Mouse (Mus musculus) liver, embryonic 15.5 days (tissue): ENCODE data around the gene Arid4a. TPM values are rescaled to one million over a fixed set of nuclear protein-coding genes. Genes with fewer than 3 reads are reported as not detected.
A peak's percentile ranks its signal among the peaks of the same experiment; 100 is the strongest.

ENCODE experiments used
- ATAC-seq: fragments of 200-750 bp; cut with Nextera tagmentation; 2 replicates; pipeline ENCODE4 v1.8.0; 2017; ENCODE audit warnings: moderate number of reproducible peaks, mild to moderate bottlenecking, moderate library complexity; ENCODE audit not compliant: insufficient read depth
- H3K27ac ChIP-seq: fragments of 300-500 bp; sonication (generic); replicated peaks from 2 replicates; pipeline ENCODE4 v1.5.1; 2015; ENCODE audit warnings: mild to moderate bottlenecking, inconsistent platforms
- H3K27me3 ChIP-seq: fragments of 300-500 bp; sonication (generic); 2 replicates; pipeline ENCODE4 v1.6.1; 2015; ENCODE audit warnings: mild to moderate bottlenecking, inconsistent platforms
- H3K36me3 ChIP-seq: fragments of 300-500 bp; sonication (generic); replicated peaks from 2 replicates; pipeline ENCODE4 v1.6.1; 2015; ENCODE audit warnings: moderate library complexity, mild to moderate bottlenecking, inconsistent platforms
- H3K4me1 ChIP-seq: fragments of 300-500 bp; sonication (generic); replicated peaks from 2 replicates; pipeline ENCODE4 v1.6.1; 2015; ENCODE audit warnings: inconsistent platforms
- H3K4me2 ChIP-seq: fragments of 300-500 bp; sonication (generic); 2 replicates; pipeline ENCODE4 v1.6.1; 2015; ENCODE audit warnings: moderate library complexity, mild to moderate bottlenecking, inconsistent platforms
- H3K4me3 ChIP-seq: fragments of 300-500 bp; sonication (generic); replicated peaks from 2 replicates; pipeline ENCODE4 v1.5.1; 2015; ENCODE audit warnings: mild to moderate bottlenecking, inconsistent platforms
- H3K9ac ChIP-seq: fragments of 300-500 bp; sonication (generic); 2 replicates; pipeline ENCODE4 v1.6.1; 2015; ENCODE audit warnings: moderate library complexity, mild to moderate bottlenecking, inconsistent platforms
- H3K9me3 ChIP-seq: fragments of 300-500 bp; sonication (generic); replicated peaks from 2 replicates; pipeline ENCODE4 v1.6.1; 2016; ENCODE audit warnings: inconsistent platforms
- WGBS: fragments of 180-500 bp; shearing (Covaris S2); methylation state at CpG from one replicate; pipeline ENCODE4 v1.1.7; 2015; ENCODE audit warnings: mixed read lengths; ENCODE audit not compliant: insufficient replicate concordance; 5-methylcytosine and 5-hydroxymethylcytosine counted together
- polyA plus RNA-seq: library from polyadenylated mRNA; unstranded; fragments of >200 nt; fragmentation: Nextera tagmentation; extraction: Ambion mirVana; gene quantifications from 2 replicates; pipeline ENCODE4 v1.2.1, GENCODE M21; 2015

Gene Arid4a
- polyA plus RNA-seq, 1 experiment from 2014 or later = 20.8 TPM

DNA sequence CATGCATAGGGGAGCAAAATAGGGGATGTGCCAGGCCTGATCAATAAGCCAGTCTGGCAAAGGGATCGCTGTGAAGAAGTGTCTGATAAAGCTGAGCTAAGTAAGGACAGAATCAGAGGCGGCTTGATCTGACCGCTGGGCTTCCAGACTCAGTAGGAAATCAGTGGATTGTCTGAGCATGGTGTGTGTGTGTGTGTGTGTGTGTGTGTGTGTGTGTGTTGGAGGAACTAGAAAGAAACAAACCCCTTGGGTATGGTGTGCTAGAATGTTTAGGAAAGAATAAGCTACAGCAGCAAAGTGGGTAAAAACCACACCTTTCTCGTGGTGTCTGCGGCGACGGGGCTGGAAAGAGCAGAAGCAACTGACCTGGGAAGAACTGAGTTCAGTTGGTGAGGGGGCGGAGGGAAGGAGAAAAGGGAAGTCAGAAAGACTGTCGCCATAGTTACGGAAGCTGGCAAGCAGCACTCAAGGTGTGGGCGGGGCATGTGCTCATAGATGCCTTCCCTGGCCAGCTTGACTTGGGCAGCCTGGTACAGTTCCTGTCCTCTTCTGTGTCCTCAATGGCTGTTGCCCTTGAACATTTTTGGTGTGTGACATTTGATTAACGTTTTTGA is 98.0 kb downstream of the Arid4a start:
- no peaks in the 10 kb centered on the region for H3K36me3 ChIP-seq
- no peak overlapping the region for H3K9ac ChIP-seq
- H3K9me3 ChIP-seq = no peaks in the 10 kb centered on the region
- 0 out of 2 replicates have a peak, but pooled peaks have one; percentile 18 for ATAC-seq
- no peak overlapping the region for H3K27ac ChIP-seq
- no peak overlapping the region for H3K4me3 ChIP-seq
- 16% methylated on average over 12 of the region's 12 CpGs for WGBS
- H3K4me2 ChIP-seq = peak overlapping the region; percentile 43
- H3K4me1 ChIP-seq = peaks cover 19% of the 10 kb centered on the region
- peaks cover 6% of the 10 kb centered on the region for H3K27me3 ChIP-seq

DNA sequence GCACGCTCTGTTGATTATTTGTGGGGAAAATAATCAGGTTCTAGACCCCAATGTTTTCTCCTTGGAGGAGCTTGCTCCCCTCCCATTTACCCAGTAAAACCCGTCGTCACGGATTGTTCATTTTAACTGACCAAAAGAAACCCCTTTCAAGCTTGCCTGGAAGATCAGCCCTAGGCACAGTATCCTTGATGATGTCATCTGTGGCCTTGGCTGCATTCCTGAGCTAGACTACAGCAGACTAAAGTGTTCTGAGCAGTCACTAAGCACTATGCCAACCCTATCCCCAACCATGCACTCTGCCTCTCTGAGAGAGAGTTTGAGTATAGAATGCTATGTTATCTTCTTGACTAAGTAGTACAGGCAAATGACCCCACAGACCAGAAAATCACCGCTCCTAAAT is 100.6 kb downstream of the Arid4a start:
- no peaks in the 10 kb centered on the region for H3K36me3 ChIP-seq
- H3K27me3 ChIP-seq = peaks cover 2% of the 10 kb centered on the region
- 72% methylated on average over 5 of the region's 5 CpGs for WGBS
- H3K4me1 ChIP-seq = peaks cover 15% of the 10 kb centered on the region
- H3K4me2 ChIP-seq = no peak overlapping the region
- H3K4me3 ChIP-seq = no peak overlapping the region
- H3K9me3 ChIP-seq = no peaks in the 10 kb centered on the region
- ATAC-seq = no peak
- no peak overlapping the region for H3K9ac ChIP-seq
- no peak overlapping the region for H3K27ac ChIP-seq

DNA sequence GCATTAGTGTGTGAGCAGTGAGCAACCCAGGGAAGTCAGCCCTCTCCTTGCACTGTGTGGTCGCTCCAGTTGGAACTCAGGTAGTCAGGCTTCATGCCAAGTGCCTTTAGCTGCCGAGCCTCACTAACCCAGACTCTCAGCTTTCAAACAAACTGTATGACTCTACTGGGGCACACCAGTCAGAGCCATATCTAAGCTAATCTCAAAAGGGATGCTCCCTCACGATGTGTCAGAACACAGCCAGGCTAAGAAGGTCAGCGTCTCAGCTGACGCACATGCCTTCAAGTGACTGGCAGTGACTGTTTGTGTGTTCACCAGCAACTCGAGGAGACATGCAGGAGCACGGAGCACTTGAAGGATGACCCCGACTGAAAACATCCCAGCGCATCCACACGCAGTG is 106.9 kb downstream of the Arid4a start:
- Histone ChIP-seq H3K27ac (no peak overlapping the region), H3K4me3 (no peak overlapping the region)
- WGBS = 76% methylated on average over 10 of the region's 10 CpGs

DNA sequence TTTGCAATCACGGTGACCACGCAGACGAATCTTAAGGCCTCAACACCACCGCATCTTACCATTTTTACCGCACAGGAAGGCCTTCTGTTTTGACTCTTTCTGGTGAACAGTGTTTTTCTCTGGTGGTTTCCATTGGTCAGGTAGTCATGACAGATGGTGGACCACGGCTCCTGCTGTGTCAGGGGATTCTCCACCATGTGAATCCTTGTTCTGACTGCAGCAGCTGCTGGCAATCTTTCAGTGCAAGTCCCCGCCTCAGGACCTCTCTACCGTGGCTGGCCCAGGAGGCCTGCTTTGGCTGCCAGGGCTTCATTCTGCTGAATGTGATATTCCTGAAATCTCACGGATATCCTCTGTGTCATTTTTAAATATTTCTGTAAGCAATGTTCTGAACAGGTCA is 107.5 kb downstream of the Arid4a start:
- Histone ChIP-seq H3K9ac (no peak overlapping the region), H3K27me3 (no peaks in the 10 kb centered on the region), H3K4me1 (no peaks in the 10 kb centered on the region), H3K36me3 (peaks cover 39% of the 10 kb centered on the region), H3K9me3 (no peaks in the 10 kb centered on the region), H3K4me3 (no peak overlapping the region), H3K4me2 (no peak overlapping the region), H3K27ac (no peak overlapping the region)
- WGBS = 82% methylated on average over 9 of the region's 9 CpGs
- no peak for ATAC-seq

More for the DNA sequence above, 106.9 kb downstream of the Arid4a start:
- no peak overlapping the region for H3K9ac ChIP-seq
- no peak for ATAC-seq
- no peaks in the 10 kb centered on the region for H3K9me3 ChIP-seq
- no peak overlapping the region for H3K4me2 ChIP-seq
- peaks cover 37% of the 10 kb centered on the region for H3K36me3 ChIP-seq
- no peaks in the 10 kb centered on the region for H3K4me1 ChIP-seq
- no peaks in the 10 kb centered on the region for H3K27me3 ChIP-seq

DNA sequence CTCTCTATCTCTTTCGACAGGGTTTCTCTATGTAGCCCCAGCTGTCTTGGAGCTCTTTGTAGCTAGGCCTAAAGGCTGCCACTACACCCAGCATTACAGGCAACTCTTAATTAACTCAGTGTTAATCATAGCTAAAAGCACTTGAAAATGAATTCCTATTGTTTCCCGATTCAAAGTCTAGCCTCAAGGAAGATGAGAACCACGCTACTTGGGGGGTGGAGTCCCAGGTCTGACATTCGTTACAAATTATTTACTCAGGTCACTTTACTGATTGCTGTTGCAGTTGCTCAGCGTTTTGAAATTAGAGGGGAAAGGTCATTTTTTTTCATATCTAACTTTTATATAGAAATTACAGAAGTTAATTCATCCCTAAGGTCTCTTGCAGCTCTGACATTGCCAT is 119.8 kb downstream of the Arid4a start:
- no peak overlapping the region for H3K27ac ChIP-seq
- ATAC-seq = no peak
- WGBS = 14% methylated on average over 5 of the region's 5 CpGs
- H3K4me3 ChIP-seq = peak overlapping the region; percentile 94
- H3K36me3 ChIP-seq = peaks cover 37% of the 10 kb centered on the region
- no peaks in the 10 kb centered on the region for H3K27me3 ChIP-seq
- peak overlapping the region; percentile 91; the same call in 1 of the 2 replicates for H3K9ac ChIP-seq
- H3K9me3 ChIP-seq = no peaks in the 10 kb centered on the region
- peaks cover 27% of the 10 kb centered on the region for H3K4me1 ChIP-seq
- H3K4me2 ChIP-seq = peak overlapping the region; percentile 99

DNA sequence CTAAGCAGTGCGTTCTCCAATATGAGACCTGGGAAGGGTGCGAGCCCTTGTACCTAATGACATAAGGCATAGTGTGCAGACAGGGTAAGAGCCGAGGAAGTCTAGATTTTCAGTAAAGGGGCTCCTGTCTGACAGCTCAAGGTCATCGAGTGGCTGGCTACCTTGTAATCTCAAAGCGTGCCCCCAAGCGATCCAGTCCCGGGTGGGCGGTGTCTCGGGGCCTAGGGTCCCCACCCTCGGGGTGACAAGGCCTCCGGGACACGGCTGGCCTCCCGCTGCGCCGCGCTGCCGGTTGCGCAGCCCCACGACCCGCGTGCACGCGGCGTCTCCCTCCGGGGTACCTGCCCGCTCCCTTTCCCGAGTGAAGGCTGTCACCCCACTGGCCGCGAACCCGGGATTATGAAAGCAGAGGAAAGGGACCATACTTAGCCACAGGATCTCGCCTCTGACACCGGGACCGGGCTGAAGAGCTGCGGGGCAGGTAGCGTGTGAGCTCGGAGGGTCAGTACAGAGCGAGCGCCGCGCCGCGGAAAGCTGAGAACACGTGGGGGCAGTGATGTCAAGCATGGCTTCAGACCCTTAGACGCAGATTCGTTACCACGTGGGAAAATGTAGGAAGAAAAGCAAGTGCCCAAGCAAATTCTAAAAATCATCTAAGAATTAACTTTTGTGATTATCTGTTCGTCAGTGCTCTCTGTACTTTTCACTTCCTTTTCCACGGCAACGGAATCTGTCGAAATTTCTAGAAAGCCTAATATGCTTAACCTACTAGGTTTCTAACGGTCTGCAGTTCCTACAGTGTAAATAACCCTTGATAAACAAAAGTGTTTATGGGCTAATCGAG is 120.6 kb downstream of the Arid4a start, which contains the start of the genes Timm9 and 2700049A03Rik:
Gene Timm9, minus strand, starts transcription at position 555 of the 844 bp plus-strand sequence.
Gene 2700049A03Rik, plus strand, starts transcription at position 719 of the 844 bp plus-strand sequence.
- WGBS = under 1% methylated on average over 52 of the region's 52 CpGs

DNA sequence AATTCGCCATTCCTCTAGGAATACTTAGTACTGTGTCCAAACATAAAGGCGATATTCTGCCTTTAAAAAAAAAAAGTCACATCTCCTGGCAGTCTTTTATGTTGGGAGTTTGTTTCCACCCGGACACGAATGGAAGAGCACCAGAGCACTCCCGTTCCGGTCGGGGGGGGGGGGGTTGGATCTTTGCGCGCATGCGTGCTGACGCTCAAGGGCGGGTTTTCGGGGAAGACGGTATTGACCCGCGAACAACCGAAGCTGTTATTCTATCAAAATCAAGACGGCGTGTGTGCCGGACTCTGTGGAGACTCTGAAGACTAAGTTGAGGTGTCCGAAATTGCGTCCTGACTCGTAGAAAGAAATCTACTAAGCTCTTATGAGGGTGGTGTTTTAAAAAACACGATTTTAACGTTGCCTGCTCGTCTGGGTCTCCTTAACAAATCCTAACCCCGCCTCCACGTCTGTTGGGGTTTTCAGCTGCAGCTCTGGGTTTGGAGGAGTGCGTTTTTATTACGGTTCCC is 121.2 kb downstream of the Arid4a start:
- H3K4me3 ChIP-seq = peak overlapping the region; percentile 94
- peak; percentile 86 for ATAC-seq
- H3K9ac ChIP-seq = peak overlapping the region; percentile 91
- H3K4me1 ChIP-seq = peaks cover 27% of the 10 kb centered on the region
- peak overlapping the region; percentile 84 for H3K27ac ChIP-seq
- no peaks in the 10 kb centered on the region for H3K9me3 ChIP-seq
- peaks cover 37% of the 10 kb centered on the region for H3K36me3 ChIP-seq
- no peaks in the 10 kb centered on the region for H3K27me3 ChIP-seq
- under 1% methylated on average over 30 of the region's 30 CpGs for whole genome bisulfite sequencing
- peak overlapping the region; percentile 99 for H3K4me2 ChIP-seq

More for the DNA sequence above, 120.6 kb downstream of the Arid4a start, which contains the start of the genes Timm9 and 2700049A03Rik:
- H3K4me1 ChIP-seq = peaks cover 27% of the 10 kb centered on the region
- H3K36me3 ChIP-seq = peaks cover 37% of the 10 kb centered on the region
- peak within 1 kb of the TSS; percentile 84 for H3K27ac ChIP-seq
- H3K9me3 ChIP-seq = no peaks in the 10 kb centered on the region
- peak within 1 kb of the TSS; percentile 94 for H3K4me3 ChIP-seq
- ATAC-seq = peak; percentile 86
- no peaks in the 10 kb centered on the region for H3K27me3 ChIP-seq
- peak within 1 kb of the TSS; percentile 99 for H3K4me2 ChIP-seq
- peak within 1 kb of the TSS; percentile 91 for H3K9ac ChIP-seq

DNA sequence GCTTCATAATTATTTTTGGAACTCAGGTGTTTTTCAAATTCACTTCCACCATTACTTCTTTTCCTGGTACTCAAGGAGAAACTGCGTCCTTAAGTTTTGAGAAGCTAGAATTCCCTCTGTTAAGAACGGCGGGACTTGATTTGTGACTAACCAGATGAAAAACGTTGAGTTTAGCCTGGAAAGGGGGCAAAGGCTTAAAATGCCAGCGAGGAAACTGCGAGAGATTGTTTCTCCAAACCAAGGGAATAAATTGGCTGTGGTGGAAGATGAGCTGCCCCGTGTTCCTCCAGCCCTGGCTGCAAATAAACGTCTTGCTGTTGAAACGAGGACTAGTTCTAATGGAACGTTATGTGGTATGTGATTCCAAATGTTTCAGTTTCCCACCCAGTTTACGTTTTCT is 121.9 kb downstream of the Arid4a start:
- Histone ChIP-seq H3K9ac (peak overlapping the region; percentile 67), H3K36me3 (peaks cover 37% of the 10 kb centered on the region), H3K4me3 (peak overlapping the region; percentile 94), H3K4me1 (peaks cover 27% of the 10 kb centered on the region), H3K4me2 (peak overlapping the region; percentile 99), H3K27ac (peak overlapping the region; percentile 84), H3K27me3 (no peaks in the 10 kb centered on the region), H3K9me3 (no peaks in the 10 kb centered on the region)
- ATAC-seq = no peak
- WGBS = 2% methylated on average over 11 of the region's 11 CpGs

DNA sequence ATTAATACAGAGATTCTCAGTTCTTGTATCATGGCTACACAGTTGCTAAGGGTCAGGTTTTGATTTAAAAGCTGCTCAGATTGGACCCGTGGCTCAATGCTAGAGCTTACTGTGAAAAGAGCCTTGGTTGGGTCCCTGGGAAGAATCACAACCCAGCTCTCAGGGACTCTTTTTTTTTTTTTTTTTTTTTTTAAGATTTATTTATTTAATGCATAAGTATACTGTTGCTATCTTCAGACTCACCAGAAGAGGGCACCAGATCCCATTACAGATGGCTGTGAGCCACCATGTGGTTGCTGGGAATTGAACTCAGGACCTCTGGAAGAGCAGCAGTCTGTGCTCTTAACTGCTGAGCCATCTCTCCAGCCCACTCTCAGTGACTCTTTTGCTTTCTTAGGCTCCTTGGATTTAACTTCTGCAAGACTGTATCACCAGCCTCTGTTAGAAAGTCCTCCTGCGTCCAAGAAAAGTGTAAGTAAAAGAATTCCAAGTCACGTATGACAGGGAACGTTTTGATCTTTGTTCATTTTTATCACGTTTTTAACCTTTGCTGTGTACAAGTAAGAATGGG is 123.6 kb downstream of the Arid4a start:
- H3K4me2 ChIP-seq = no peak overlapping the region
- H3K27me3 ChIP-seq = no peaks in the 10 kb centered on the region
- no peak overlapping the region for H3K4me3 ChIP-seq
- H3K27ac ChIP-seq = no peak overlapping the region
- H3K9me3 ChIP-seq = no peaks in the 10 kb centered on the region
- peaks cover 27% of the 10 kb centered on the region for H3K4me1 ChIP-seq
- ATAC-seq = no peak
- H3K36me3 ChIP-seq = peaks cover 40% of the 10 kb centered on the region
- H3K9ac ChIP-seq = no peak overlapping the region
- 70% methylated on average over 5 of the region's 5 CpGs for WGBS

DNA sequence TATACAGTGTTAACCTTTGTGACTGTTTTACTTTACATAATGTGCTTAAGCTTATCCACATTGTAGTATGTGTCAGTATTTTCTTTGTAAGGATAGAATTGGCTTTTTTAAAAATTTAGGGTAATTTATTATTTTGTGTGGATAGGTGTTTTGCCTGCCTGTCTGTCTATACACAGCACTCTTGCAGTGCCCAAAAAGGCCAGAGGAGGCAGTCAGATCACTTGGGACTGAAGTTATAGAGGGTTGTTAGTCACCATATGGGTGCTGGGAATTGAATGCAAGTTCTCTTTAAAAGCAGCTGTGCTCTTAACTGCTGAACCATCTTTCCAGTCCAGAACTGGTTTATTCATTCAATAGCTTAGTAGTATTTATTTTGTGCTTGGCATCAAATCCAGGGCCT is 125.4 kb downstream of the Arid4a start:
- peaks cover 15% of the 10 kb centered on the region for H3K4me1 ChIP-seq
- no peaks in the 10 kb centered on the region for H3K9me3 ChIP-seq
- no peak overlapping the region for H3K9ac ChIP-seq
- H3K4me3 ChIP-seq = no peak overlapping the region
- H3K4me2 ChIP-seq = no peak overlapping the region
- no peaks in the 10 kb centered on the region for H3K27me3 ChIP-seq
- H3K36me3 ChIP-seq = peaks cover 50% of the 10 kb centered on the region
- ATAC-seq = no peak
- no peak overlapping the region for H3K27ac ChIP-seq

DNA sequence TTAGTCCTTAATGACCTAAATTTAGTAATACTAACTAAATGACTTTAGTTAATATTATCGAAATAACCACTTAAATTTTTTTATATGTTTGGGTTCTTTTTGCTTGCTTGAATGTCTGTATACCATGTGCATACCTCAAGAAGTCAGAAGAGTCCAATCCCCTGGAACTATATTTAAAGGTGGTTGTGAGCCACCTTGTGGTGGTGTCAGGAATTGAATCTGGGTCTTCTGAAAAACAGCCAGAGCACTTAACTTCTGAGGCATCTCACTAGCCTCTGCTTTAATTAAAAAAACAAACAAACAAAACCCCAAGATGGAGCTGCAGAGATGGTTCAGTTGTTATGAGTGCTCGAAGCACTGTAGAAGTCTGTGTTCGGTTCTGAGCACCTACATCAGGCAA is 131.9 kb downstream of the Arid4a start:
- H3K27ac ChIP-seq = no peak overlapping the region
- 66% methylated on average over 3 of the region's 3 CpGs for WGBS
- H3K4me2 ChIP-seq = no peak overlapping the region
- no peak overlapping the region for H3K9ac ChIP-seq
- peaks cover 58% of the 10 kb centered on the region for H3K36me3 ChIP-seq
- no peak for ATAC-seq
- H3K27me3 ChIP-seq = no peaks in the 10 kb centered on the region
- H3K9me3 ChIP-seq = no peaks in the 10 kb centered on the region
- no peak overlapping the region for H3K4me3 ChIP-seq
- no peaks in the 10 kb centered on the region for H3K4me1 ChIP-seq
